In genomic region chr5:115161064-115161939, GRCm38 (mm10) we compare ENCODE assay signal across 9 mouse cellular contexts. TPM values are rescaled to one million over a fixed set of nuclear protein-coding genes. Genes with fewer than 3 reads are reported as not detected.
DNase-seq lines count a peak whose midpoint lies in the region; ATAC-seq and TF ChIP-seq lines count a peak whose summit lies in the region.
"Had no signal": no experiment of that assay in that cellular context is flagged by ENCODE, and none has a peak within 500 bp of the region (broad histone marks: within the 10 kb centered on the region; RNA-seq: fewer than 3 reads in every experiment).

No protein-coding gene starts in this region.

- ATAC-seq in liver, embryonic 11.5 days (replicated peaks; ENCODE audit: low FRiP score) = no peak
- ATAC-seq in heart, embryonic 11.5 days (replicated peaks; ENCODE audit: insufficient number of reproducible peaks, low FRiP score, low TSS enrichment) = no peak
- no peak for ATAC-seq in limb, embryonic 14.5 days (ENCODE audit: low FRiP score, low read depth)

- H3K4me2 ChIP-seq in liver, embryonic 11.5 days = peak overlapping the region; percentile 26
- H3K4me2 ChIP-seq in heart, embryonic 11.5 days = no peak overlapping the region
- H3K4me2 ChIP-seq in limb, embryonic 14.5 days (replicated peaks; ENCODE audit: low read depth, low read length, severe bottlenecking) = no peak overlapping the region
- H3K4me2 ChIP-seq: embryonic facial prominence, embryonic 15.5 days had no signal

- WGBS in liver, embryonic 11.5 days = 38% methylated on average over 13 of the region's 13 CpGs
- 37% methylated on average over 13 of the region's 13 CpGs for WGBS in heart, embryonic 11.5 days (ENCODE audit: insufficient replicate concordance)
- whole genome bisulfite sequencing in limb, embryonic 14.5 days = 21% methylated on average over 13 of the region's 13 CpGs

- H3K27ac ChIP-seq in liver, embryonic 11.5 days (ENCODE audit: low read depth, low read length) = no peak overlapping the region
- no peak overlapping the region for H3K27ac ChIP-seq in heart, embryonic 11.5 days (ENCODE audit: low read depth, low read length)
- H3K27ac ChIP-seq in limb, embryonic 14.5 days (replicated peaks; ENCODE audit: low read depth, low read length) = no peak overlapping the region
- H3K27ac ChIP-seq: embryonic facial prominence, embryonic 15.5 days had no signal

- H3K4me3 ChIP-seq in liver, embryonic 11.5 days (ENCODE audit: low read depth, low read length) = no peak overlapping the region
- no peak overlapping the region for H3K4me3 ChIP-seq in heart, embryonic 11.5 days (ENCODE audit: low read depth, low read length)
- no peak overlapping the region for H3K4me3 ChIP-seq in limb, embryonic 14.5 days (replicated peaks; ENCODE audit: low read length)
- H3K4me3 ChIP-seq: embryonic facial prominence, embryonic 15.5 days had no signal

- DNase-seq in liver, embryonic 11.5 days (ENCODE audit: low spot score) = no peak
- DNase-seq in liver = no peak
- DNase-seq in R1 (ENCODE audit: low read depth, low spot score) = peak; percentile 53
- no peak for DNase-seq in limb, embryonic 14.5 days (ENCODE audit: low spot score)
- DNase-seq in ovary, adult 18-20 months (ENCODE audit: low spot score) = no peak
- DNase-seq in urinary bladder, postnatal 10 days (ENCODE audit: low spot score) = no peak
- DNase-seq in thymus, postnatal 4 days = no peak

- no peak for TF ChIP-seq POLR2A in limb, embryonic 14.5 days (IDR thresholded peaks at IDR 0.05; ENCODE audit: borderline replicate concordance, extremely low read depth, insufficient read depth, insufficient read length)

- no peaks in the 10 kb centered on the region for H3K36me3 ChIP-seq in liver, embryonic 11.5 days (ENCODE audit: control insufficient read depth, insufficient read depth, low read length)
- no peaks in the 10 kb centered on the region for H3K36me3 ChIP-seq in heart, embryonic 11.5 days (ENCODE audit: control insufficient read depth, insufficient read depth, low read length)
- no peaks in the 10 kb centered on the region for H3K36me3 ChIP-seq in limb, embryonic 14.5 days (ENCODE audit: control insufficient read depth, insufficient read depth, low read length)
- H3K36me3 ChIP-seq: embryonic facial prominence, embryonic 15.5 days had no signal

- no peaks in the 10 kb centered on the region for H3K27me3 ChIP-seq in liver, embryonic 11.5 days (replicated peaks; ENCODE audit: control insufficient read depth, insufficient read depth, low read length)
- H3K27me3 ChIP-seq in heart, embryonic 11.5 days (ENCODE audit: control insufficient read depth, insufficient read depth, low read length) = no peaks in the 10 kb centered on the region
- H3K27me3 ChIP-seq in limb, embryonic 14.5 days (ENCODE audit: control insufficient read depth, insufficient read depth, low read length) = no peaks in the 10 kb centered on the region
- H3K27me3 ChIP-seq: embryonic facial prominence, embryonic 15.5 days had no signal

- H3K9ac ChIP-seq in liver, embryonic 11.5 days (ENCODE audit: low read depth, low read length) = peak overlapping the region; percentile 17
- 0 out of 2 replicates have a peak overlapping the region, but pooled peaks have one; percentile 22 for H3K9ac ChIP-seq in heart, embryonic 11.5 days (ENCODE audit: low read depth, low read length)
- H3K9ac ChIP-seq in limb, embryonic 14.5 days (ENCODE audit: low read depth, low read length, severe bottlenecking) = peak overlapping the region; percentile 25; the same call in 1 of the 2 replicates
- H3K9ac ChIP-seq: embryonic facial prominence, embryonic 15.5 days had no signal

- H3K4me1 ChIP-seq in liver, embryonic 11.5 days (replicated peaks; ENCODE audit: control insufficient read depth, insufficient read depth, low read length) = peaks cover 26% of the 10 kb centered on the region
- H3K4me1 ChIP-seq in heart, embryonic 11.5 days (ENCODE audit: control insufficient read depth, insufficient read depth, low read length) = peaks cover 13% of the 10 kb centered on the region; the same call in 1 of the 2 replicates
- H3K4me1 ChIP-seq in limb, embryonic 14.5 days (ENCODE audit: control insufficient read depth, insufficient read depth, low read length) = peaks cover 10% of the 10 kb centered on the region

- no peaks in the 10 kb centered on the region for H3K9me3 ChIP-seq in liver, embryonic 11.5 days (ENCODE audit: control insufficient read depth, low read length)
- no peaks in the 10 kb centered on the region for H3K9me3 ChIP-seq in heart, embryonic 11.5 days (replicated peaks; ENCODE audit: control insufficient read depth, low read length)
- no peaks in the 10 kb centered on the region for H3K9me3 ChIP-seq in limb, embryonic 14.5 days (ENCODE audit: control insufficient read depth, low read length)
- H3K9me3 ChIP-seq: embryonic facial prominence, embryonic 15.5 days had no signal

RNA-seq across cellular contexts. Expression of gene Mlec, which starts 3.3 kb away (rescaled TPM):
- 56.2 and 59.5 TPM in 2 replicates for polyA plus RNA-seq in liver, embryonic 11.5 days (2014; fragmentation: Nextera tagmentation; extraction: Ambion mirVana)
- 68.9 and 77.8 TPM in 2 replicates for polyA plus RNA-seq in heart, embryonic 11.5 days (2014; fragmentation: Nextera tagmentation; extraction: Ambion mirVana)
- polyA plus RNA-seq in limb, embryonic 14.5 days (2012; rRNA removed) = 182 and 215 TPM in 2 replicates
- polyA plus RNA-seq in limb, embryonic 14.5 days (2014; fragmentation: Nextera tagmentation; extraction: Ambion mirVana) = 73.7 and 77.8 TPM in 2 replicates

RNA-seq across cellular contexts. Expression of gene Unc119b, which starts 26.5 kb away (rescaled TPM):
- polyA plus RNA-seq in liver, embryonic 11.5 days (2014; fragmentation: Nextera tagmentation; extraction: Ambion mirVana) = 26.8 and 27.3 TPM in 2 replicates
- 18.9 and 21.6 TPM in 2 replicates for polyA plus RNA-seq in heart, embryonic 11.5 days (2014; fragmentation: Nextera tagmentation; extraction: Ambion mirVana)
- 44.3 and 53.9 TPM in 2 replicates for polyA plus RNA-seq in limb, embryonic 14.5 days (2012; rRNA removed)
- 38.4 and 41.1 TPM in 2 replicates for polyA plus RNA-seq in limb, embryonic 14.5 days (2014; fragmentation: Nextera tagmentation; extraction: Ambion mirVana)

RNA-seq across cellular contexts. Expression of gene Cabp1, which starts 32.9 kb away (rescaled TPM):
- 0.89 and 1.4 TPM in 2 replicates for polyA plus RNA-seq in liver, embryonic 11.5 days (2014; fragmentation: Nextera tagmentation; extraction: Ambion mirVana)
- 0.63 and 1.3 TPM in 2 replicates for polyA plus RNA-seq in heart, embryonic 11.5 days (2014; fragmentation: Nextera tagmentation; extraction: Ambion mirVana)
- 3.1 and 4.7 TPM in 2 replicates for polyA plus RNA-seq in limb, embryonic 14.5 days (2012; rRNA removed)
- polyA plus RNA-seq in limb, embryonic 14.5 days (2014; fragmentation: Nextera tagmentation; extraction: Ambion mirVana) = 1.2 and 1.5 TPM in 2 replicates

RNA-seq across cellular contexts. Expression of gene Acads, which starts 42.2 kb away (rescaled TPM):
- polyA plus RNA-seq in liver, embryonic 11.5 days (2014; fragmentation: Nextera tagmentation; extraction: Ambion mirVana) = 35.5 and 37.4 TPM in 2 replicates
- polyA plus RNA-seq in heart, embryonic 11.5 days (2014; fragmentation: Nextera tagmentation; extraction: Ambion mirVana) = 45.5 and 75.6 TPM in 2 replicates
- 50.5 and 59.8 TPM in 2 replicates for polyA plus RNA-seq in limb, embryonic 14.5 days (2012; rRNA removed)
- 27.6 and 30.9 TPM in 2 replicates for polyA plus RNA-seq in limb, embryonic 14.5 days (2014; fragmentation: Nextera tagmentation; extraction: Ambion mirVana)
